Mouse (Mus musculus): ENCODE measurements around the gene Fut1.

GRCm38 (mm10) chr7:45621443-45621842 is 4.4 kb downstream of the Fut1 start, which contains the start of gene Izumo1:
- TF ChIP-seq POLR2A (IDR thresholded peaks at IDR 0.05; ENCODE audit: extremely low read depth, insufficient read depth, low read length) (no peak), CTCF (IDR thresholded peaks at IDR 0.05; ENCODE audit: extremely low read depth, insufficient read depth, low read length) (no peak)
